Mouse (Mus musculus) limb, embryonic 14.5 days (tissue): Measurements from ENCODE around the gene Cd300lg. TPM values are rescaled to one million over a fixed set of nuclear protein-coding genes. Genes with fewer than 3 reads are reported as not detected.

Experiments used
- ATAC-seq: fragments of 200-750 bp; cut with Nextera tagmentation; 2 replicates; pipeline ENCODE4 v1.8.0; 2017; ENCODE audit warnings: low read depth, moderate number of reproducible peaks, moderate TSS enrichment; ENCODE audit not compliant: low FRiP score
- DNase-seq: peaks from one replicate; pipeline ENCODE4 v3.0.0-alpha.2; 2015; ENCODE audit warnings: low spot score
- H3K27ac ChIP-seq: fragments of 300-500 bp; sonication (generic); replicated peaks from 2 replicates; pipeline ENCODE4 v1.5.1; 2014; ENCODE audit warnings: low read depth, mild to moderate bottlenecking, low read length, moderate library complexity, mixed read lengths
- H3K27me3 ChIP-seq: fragments of 300-500 bp; sonication (generic); 2 replicates; pipeline ENCODE4 v1.6.1; 2014; ENCODE audit warnings: low read length, mixed read lengths; ENCODE audit not compliant: control insufficient read depth, insufficient read depth
- H3K36me3 ChIP-seq: fragments of 300-500 bp; sonication (generic); 2 replicates; pipeline ENCODE4 v1.6.1; 2014; ENCODE audit warnings: mild to moderate bottlenecking, low read length, moderate library complexity, mixed read lengths; ENCODE audit not compliant: control insufficient read depth, insufficient read depth
- H3K4me1 ChIP-seq: fragments of 300-500 bp; sonication (generic); 2 replicates; pipeline ENCODE4 v1.6.1; 2014; ENCODE audit warnings: antibody characterized with exemption, low read length, mixed read lengths; ENCODE audit not compliant: control insufficient read depth, insufficient read depth
- H3K4me2 ChIP-seq: fragments of 300-500 bp; sonication (generic); replicated peaks from 2 replicates; pipeline ENCODE4 v1.6.1; 2014; ENCODE audit warnings: low read depth, mild to moderate bottlenecking, low read length, moderate library complexity; ENCODE audit not compliant: severe bottlenecking
- H3K4me3 ChIP-seq: fragments of 300-500 bp; sonication (generic); replicated peaks from 2 replicates; pipeline ENCODE4 v1.5.1; 2014; ENCODE audit warnings: low read length
- H3K9ac ChIP-seq: fragments of 300-500 bp; sonication (generic); 2 replicates; pipeline ENCODE4 v1.6.1; 2014; ENCODE audit warnings: mild to moderate bottlenecking, low read depth, low read length, moderate library complexity; ENCODE audit not compliant: severe bottlenecking
- H3K9me3 ChIP-seq: fragments of 300-500 bp; sonication (generic); 2 replicates; pipeline ENCODE4 v1.6.1; 2016; ENCODE audit warnings: low read length; ENCODE audit not compliant: control insufficient read depth
- POLR2A ChIP-seq: fragments of 200-500 bp; IDR thresholded peaks from 2 replicates; pipeline ENCODE4 v1.8.0; 2012; ENCODE audit warnings: inconsistent platforms, mild to moderate bottlenecking, moderate library complexity, borderline replicate concordance; ENCODE audit not compliant: insufficient read depth, insufficient read length; ENCODE audit errors: extremely low read depth
- WGBS: fragments of 180-500 bp; shearing (Covaris S2); extraction: QIAGEN DNeasy Blood & Tissue Kit; methylation state at CpG from one replicate; pipeline ENCODE4 v1.1.7; 2014; 5-methylcytosine and 5-hydroxymethylcytosine counted together
- polyA plus RNA-seq, 2 experiments: library from polyadenylated mRNA; depleted of rRNA in 1 of 2; stranded (reverse) in 1 of 2; unstranded in 1 of 2; fragments of >200 nt; fragmentation: Nextera tagmentation in 1 of 2; extraction: Ambion mirVana in 1 of 2; gene quantifications; 2 replicates each; pipeline versions ENCODE4 v1.2.1 to v1.2.3; 2012 to 2014

The Cd300lg gene
- polyA plus RNA-seq, 2 experiments = 0.81 to 1.0 TPM

DNA sequence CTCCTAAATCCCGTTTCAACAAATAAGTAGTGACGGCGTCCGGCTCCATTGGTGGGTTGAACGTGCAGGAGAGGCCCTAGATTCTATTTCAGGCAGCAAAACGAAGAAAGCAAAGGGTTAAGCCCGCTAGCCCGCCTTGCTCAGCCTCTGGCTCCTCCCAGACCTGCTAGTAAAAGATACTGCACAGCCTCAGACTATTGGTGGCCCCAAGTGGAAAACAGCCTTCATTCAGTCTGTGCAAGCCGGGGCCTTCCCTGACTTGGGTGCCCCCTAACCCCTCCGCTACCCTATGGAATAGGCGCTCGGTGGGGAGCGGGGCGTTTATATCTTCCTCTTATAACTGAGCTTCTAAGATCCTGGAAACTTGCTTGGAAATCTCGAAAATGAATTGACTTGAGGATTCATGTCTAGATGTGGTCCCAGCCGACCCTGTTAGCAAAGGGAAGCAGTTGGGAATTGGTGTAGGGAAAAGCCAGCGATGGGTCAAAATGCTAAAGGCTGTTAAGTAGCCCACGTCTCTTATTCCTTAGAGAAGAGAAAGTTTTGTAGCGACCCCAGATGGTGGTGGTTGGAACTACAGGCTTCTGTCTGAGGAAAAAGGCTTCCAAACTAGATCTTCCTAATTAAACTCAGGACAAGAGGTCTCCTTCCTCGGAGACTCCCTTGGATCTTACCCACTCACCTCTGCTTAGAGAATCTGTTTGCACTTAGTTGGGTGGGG is 47.9 kb downstream of the Cd300lg start:
- ATAC-seq (peak; percentile 76), DNase-seq (peak; percentile 95)
- peaks cover 13% of the 10 kb centered on the region; the same call in 1 of the 2 replicates for H3K4me1 ChIP-seq
- peak overlapping the region; percentile 62 for H3K9ac ChIP-seq
- no peaks in the 10 kb centered on the region for H3K36me3 ChIP-seq
- H3K9me3 ChIP-seq = no peaks in the 10 kb centered on the region
- H3K27me3 ChIP-seq = no peaks in the 10 kb centered on the region
- TF ChIP-seq POLR2A = no peak
- H3K4me2 ChIP-seq = peak overlapping the region; percentile 91
- H3K4me3 ChIP-seq = peak overlapping the region; percentile 69
- WGBS = under 1% methylated on average over 20 of the region's 20 CpGs
- H3K27ac ChIP-seq = peak overlapping the region; percentile 84

DNA sequence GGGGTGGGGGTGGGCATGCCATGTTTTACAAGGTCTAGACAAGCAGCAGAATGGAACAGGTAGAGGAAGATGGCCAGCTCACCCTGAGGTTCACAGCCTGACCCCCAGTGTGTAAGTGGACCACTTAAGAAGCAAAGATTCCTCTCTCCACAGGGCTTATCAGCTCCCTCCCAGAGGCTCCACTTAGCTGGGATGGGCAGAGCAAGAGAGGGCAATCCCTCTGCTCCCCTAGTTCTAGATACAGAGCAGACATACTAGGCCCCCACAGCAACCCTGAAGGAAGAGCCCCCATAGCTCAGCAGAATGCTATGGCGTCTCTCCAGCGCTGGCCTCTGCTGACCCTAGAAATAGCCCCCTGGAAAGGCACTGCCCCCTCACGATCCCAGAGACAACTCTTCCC is 54.4 kb downstream of the Cd300lg start:
- Histone ChIP-seq H3K9me3 (no peaks in the 10 kb centered on the region), H3K27ac (no peak overlapping the region), H3K27me3 (no peaks in the 10 kb centered on the region), H3K4me1 (0 out of 2 replicates have a peak, but pooled peaks cover 2% of the 10 kb centered on the region), H3K4me2 (no peak overlapping the region), H3K36me3 (no peaks in the 10 kb centered on the region), H3K4me3 (no peak overlapping the region), H3K9ac (no peak overlapping the region)
- no peak for ATAC-seq
- no peak for TF ChIP-seq POLR2A
- no peak for DNase-seq
- 83% methylated on average over 3 of the region's 3 CpGs for WGBS

- H3K4me3 ChIP-seq = peak overlapping the region; percentile 33; the same call in 1 of the 2 replicates
- no peak overlapping the region for H3K27ac ChIP-seq
These were observed 55.1 kb downstream of the Cd300lg start for GRCm38 (mm10) chr11:102096446-102096845.

DNA sequence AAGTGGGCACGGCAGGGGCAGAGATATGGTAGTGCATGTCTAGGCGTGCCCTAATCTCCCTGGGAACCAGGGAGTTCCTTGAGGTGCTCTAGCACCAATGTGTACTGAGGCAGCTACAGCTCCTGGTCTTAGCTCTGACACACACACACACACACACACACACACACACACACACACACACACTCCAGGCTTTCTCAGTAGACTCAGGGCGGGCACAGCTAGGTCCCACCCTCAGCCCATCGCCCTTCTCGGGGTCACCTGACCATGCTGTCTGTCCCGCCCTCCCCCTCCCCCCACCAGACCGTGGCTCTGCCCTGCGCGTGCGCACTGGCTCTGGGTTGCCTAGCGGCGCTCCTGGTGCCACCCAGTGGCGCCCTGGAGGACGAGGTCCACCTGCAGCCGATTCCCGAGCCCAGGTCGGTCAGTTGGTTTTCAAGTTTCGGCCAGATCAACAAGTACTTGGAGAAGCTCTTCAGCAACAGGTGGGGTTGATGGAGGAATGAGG is 55.6 kb downstream of the Cd300lg start:
- no peak for TF ChIP-seq POLR2A
- H3K4me2 ChIP-seq = peak overlapping the region; percentile 52
- ATAC-seq (peak; percentile 86), DNase-seq (peak; percentile 83)
- H3K27me3 ChIP-seq = no peaks in the 10 kb centered on the region
- 8% methylated on average over 12 of the region's 18 CpGs for WGBS
- no peaks in the 10 kb centered on the region for H3K36me3 ChIP-seq
- H3K4me3 ChIP-seq = peak overlapping the region; percentile 33
- no peaks in the 10 kb centered on the region for H3K9me3 ChIP-seq
- H3K27ac ChIP-seq = no peak overlapping the region
- H3K4me1 ChIP-seq = 0 out of 2 replicates have a peak, but pooled peaks cover 2% of the 10 kb centered on the region
- peak overlapping the region; percentile 47; the same call in 1 of the 2 replicates for H3K9ac ChIP-seq

More at GRCm38 (mm10) chr11:102096446-102096845, 55.1 kb downstream of the Cd300lg start:
- no peak for TF ChIP-seq POLR2A
- Histone ChIP-seq H3K27me3 (no peaks in the 10 kb centered on the region), H3K4me2 (peak overlapping the region; percentile 52), H3K9ac (no peak overlapping the region), H3K36me3 (no peaks in the 10 kb centered on the region), H3K4me1 (0 out of 2 replicates have a peak, but pooled peaks cover 2% of the 10 kb centered on the region), H3K9me3 (no peaks in the 10 kb centered on the region)
- no peak for DNase-seq
- ATAC-seq = no peak
- WGBS = 68% methylated on average over 5 of the region's 5 CpGs

DNA sequence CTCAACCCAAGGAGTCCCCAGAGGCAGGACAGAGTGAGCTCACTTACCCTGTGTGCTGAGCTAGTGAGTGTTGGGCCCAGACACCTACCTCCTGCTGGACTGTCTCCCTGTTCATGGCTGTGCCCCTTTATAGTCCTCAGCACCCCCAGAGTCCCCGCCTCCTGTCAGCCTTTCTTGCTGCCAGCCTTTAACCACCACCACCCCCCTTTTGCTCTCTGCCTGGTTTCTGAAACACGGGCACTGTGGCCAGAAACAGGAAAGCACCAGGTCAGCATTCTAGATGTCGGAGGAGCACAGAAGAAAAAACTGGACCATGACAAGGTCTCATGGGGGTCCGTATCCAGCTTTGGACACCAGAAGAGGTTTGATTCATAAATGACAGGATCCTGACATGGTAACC is 59.9 kb downstream of the Cd300lg start, which contains the start of gene Ppy:
Gene Ppy (minus strand): TSS at position 101 of the 400 bp plus-strand sequence.
- ATAC-seq = no peak
- no peak for TF ChIP-seq POLR2A
- peaks cover 22% of the 10 kb centered on the region for H3K27me3 ChIP-seq
- DNase-seq = no peak
- H3K9ac ChIP-seq = no peak within 1 kb of the TSS
- H3K27ac ChIP-seq = no peak within 1 kb of the TSS
- H3K4me1 ChIP-seq = 0 out of 2 replicates have a peak, but pooled peaks cover 2% of the 10 kb centered on the region
- H3K4me3 ChIP-seq = no peak within 1 kb of the TSS
- no peak within 1 kb of the TSS for H3K4me2 ChIP-seq
- H3K9me3 ChIP-seq = no peaks in the 10 kb centered on the region
- H3K36me3 ChIP-seq = no peaks in the 10 kb centered on the region
- 80% methylated on average over 4 of the region's 4 CpGs for WGBS
